Mouse (Mus musculus): ENCODE measurements at regions not wholly inside any gene's neighbourhood (a gene's known extent, or its start where the extent isn't known, plus 50 kb on each side); places are given as distances from the start of the nearest gene placed in this dataset.

DNA sequence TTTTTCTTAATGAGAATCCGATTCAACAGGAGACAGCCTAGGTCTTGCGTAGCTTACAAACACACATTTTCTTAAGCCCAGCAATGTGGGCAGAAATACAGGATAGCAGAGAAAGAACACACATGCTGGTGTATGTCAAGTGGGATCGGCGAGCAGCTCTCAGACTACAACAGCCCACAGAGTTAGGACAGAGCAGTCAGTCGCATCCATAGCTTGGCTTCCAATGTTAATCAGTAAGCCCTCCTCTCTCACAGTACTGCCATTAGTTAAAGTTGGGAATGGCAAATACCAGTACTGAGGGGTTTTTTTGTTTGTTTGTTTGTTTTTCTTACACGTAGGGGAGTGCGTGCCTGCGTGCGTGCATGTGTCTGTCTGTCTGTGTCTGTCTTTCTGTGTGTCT lies 212.0 kb upstream of the Jarid2 start:
- no peak for DNase-seq

- DNase-seq: no peak
Measured at GRCm38 (mm10) chr13:44518215-44518614, 211.1 kb upstream of the Jarid2 start.

- no peak for DNase-seq
Measured at GRCm38 (mm10) chr13:44523516-44523915, 205.8 kb upstream of the Jarid2 start.

DNA sequence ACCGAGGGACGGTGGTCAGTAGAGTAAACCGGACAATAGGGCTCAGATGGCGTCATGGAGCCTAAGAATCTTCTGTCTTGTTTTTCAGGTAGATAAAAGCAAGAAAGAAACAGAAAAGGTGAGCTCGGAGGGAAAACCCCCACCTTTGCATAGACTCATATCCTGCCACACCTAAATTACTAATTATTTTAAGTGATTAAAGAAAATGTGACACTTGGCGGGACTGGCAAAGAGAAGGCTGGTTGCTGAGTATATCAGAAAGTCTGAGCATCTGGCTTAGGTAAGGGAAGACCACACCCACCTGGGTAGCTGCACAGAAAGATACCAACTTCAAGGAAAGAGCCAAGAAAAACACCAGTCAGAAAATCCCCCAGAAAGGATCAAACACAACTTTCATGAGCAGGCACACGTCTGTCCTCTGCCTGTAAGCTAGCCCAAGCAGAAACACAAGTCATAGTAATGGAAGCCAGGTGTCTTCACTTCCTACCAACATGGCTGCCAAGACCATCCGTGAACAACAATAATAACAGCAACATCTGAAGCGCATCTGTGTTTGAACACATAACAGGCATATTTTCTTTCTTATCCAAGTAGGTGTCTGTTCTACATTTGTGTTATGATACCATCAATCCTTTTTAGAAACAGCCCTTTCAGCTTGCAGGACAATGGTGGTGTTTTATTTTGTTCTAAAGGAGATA lies 198.3 kb upstream of the Jarid2 start:
- DNase-seq: no peak

DNA sequence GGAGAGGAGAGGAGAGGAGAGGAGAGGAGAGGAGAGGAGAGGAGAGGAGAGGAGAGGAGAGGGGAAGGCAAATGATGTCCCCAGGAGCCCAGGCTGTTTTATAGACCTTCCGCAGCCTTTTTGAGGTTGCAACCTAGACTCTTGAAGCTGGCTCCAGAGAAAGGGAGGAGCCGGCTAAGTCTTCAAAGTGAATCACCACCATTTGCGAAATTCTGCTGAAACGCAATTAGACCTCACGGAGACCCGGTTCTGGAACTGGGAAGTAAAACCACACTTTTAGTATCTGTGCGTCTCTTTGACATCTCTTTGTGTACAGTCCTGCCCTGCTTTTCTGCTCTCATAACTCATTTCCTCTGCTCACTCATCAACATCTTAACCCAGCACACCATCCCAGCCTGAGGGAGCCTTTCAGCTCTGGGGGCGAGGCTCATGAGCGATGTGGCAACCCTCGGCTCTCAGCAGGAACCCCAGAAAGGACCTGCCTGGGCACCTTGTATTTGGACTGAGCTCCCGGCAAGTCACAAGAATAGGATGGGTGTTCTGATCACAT lies 196.6 kb upstream of the Jarid2 start:
- DNase-seq: no peak

DNA sequence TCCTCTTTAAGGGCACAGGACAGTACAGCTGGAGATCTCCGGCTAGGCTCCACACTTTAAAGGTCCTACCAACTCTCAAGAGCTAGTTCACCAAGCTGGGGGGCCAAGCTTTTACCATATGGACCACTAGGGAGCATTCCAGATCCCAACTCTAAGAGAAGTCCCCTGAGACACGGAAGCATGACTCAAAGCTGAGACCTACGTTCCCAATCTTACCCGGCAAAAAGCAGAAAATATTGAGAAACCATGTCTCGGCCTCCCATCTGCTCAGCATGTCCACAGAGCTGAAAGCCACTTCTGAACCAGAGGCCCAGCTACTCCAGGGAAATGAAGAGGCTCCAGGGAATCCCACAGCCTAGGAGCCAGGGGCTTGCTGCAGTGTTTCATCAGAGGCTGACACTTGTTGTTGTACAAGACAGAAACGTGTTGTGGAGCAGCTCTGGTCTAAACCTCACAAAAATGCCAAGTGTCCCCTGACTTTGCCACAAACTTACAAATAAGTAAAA lies 194.6 kb upstream of the Jarid2 start:
- DNase-seq: no peak

DNA sequence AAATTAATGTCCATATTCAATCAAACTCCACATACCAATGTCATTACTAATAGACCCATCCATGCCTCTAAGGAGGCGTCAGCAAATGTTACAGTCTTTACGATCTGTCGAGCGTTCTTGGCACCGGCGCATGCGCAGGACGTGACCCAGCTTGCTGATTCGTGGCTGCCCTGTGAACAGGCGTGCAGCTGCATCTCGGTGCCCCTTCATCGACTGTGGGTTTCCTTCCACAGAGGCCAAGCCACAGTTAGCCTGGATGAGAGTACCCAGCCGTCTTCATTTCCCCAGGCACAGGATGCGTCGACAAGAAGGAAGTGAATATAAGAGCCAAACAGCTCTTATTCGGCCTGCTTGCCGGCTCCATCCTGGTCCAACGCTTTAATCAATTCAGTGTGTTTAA lies 193.8 kb upstream of the Jarid2 start:
- DNase-seq: no peak

DNA sequence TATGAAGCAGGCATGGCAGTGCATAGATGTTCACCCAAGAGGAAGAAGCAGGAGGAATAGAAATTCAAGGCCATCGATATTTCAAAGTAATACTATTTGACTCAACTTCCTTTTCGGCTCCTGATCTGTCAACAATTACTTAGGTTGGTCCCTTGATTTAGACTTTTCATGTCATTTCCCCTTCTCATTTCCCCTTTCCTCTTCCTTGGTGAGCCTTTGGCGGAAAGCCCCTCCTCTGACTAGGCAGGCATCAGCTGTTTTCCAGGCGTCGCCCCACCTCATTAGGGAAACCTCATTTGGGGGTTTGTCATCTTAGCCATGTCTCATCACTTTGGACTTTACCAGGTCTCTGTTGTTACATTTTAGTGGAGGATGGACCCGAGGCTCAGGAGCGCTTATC lies 191.0 kb upstream of the Jarid2 start:
- DNase-seq: no peak

DNA sequence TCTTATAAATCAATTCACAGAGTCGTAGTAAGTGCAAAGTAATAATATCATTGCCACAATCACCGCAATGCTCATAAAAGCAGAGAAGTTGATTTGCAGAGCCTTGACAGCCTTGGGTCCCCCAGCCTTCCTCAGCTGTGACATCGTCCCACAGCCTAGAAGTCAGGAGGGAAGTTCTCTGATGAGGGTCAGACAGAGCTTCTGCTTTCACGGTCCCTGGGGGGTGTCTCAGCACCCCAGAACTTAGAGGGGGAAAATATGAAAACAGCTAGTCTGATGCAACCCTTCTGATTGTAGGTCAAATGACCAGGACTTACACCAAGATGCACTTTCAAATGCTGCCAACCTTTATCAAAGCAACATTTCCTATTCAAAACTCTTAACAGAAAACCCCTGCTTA lies 188.9 kb upstream of the Jarid2 start:
- no peak for DNase-seq

- peak; percentile 20 to 75 for DNase-seq
Measured at GRCm38 (mm10) chr13:44541243-44541653, 188.0 kb upstream of the Jarid2 start.

DNA sequence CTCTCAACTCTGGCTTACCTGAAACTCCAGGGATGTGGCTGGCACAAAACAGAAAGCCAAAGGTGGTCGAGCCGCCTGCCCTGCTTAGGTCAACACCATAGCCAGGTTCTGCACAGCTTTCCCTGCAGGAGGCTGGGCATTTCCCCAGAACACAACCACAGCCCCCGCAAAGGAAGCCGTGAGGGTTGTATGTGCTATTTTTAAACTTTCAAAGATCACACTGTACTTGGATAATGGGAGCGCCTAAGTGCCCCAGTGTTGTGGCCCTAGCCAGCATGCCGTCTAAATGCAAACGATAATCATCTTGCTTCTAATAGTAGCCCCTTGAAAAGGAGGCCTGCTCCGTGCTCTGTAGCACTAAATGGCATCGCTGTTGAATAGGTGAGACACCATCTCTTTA lies 184.5 kb upstream of the Jarid2 start:
- DNase-seq: no peak

DNA sequence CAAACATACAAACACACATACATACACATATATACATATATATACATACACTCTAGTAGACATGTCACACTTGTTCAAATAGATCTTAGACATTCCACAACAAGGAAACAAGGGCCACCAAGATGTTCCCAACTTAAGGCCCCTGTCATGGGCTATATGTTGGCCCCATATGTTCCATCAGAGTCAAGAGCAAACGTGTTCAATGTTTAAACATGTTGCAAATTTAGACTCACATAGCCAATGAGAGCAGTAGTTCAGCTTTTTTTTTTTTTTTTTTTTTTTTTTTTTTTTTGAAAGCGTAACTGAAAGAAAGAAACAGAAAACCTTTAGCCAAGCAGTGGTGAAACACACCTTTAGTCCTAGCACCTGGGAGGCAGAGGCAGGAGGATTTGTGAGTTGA lies 183.0 kb upstream of the Jarid2 start:
- DNase-seq: no peak

DNA sequence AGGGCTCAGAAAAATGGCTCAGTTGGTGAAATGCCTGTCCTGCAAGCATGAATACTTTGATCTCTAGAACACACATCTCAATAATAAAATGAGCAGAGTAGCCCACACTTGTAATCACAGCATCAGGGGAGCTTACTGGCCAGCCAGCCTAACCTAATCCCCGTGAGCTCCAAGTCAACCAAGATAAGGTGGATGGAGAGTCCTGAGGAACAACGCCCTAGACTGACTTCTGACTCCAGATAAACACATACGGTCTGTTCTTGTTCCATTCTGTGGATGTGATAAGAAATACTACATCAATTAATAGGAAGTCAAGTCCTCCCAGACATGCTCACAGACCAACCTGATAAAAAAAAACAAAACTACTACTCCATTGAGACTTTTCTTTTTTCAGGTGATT lies 180.4 kb upstream of the Jarid2 start:
- DNase-seq: no peak

- DNase-seq: no peak
Measured at GRCm38 (mm10) chr13:44553363-44553762, 175.9 kb upstream of the Jarid2 start.

DNA sequence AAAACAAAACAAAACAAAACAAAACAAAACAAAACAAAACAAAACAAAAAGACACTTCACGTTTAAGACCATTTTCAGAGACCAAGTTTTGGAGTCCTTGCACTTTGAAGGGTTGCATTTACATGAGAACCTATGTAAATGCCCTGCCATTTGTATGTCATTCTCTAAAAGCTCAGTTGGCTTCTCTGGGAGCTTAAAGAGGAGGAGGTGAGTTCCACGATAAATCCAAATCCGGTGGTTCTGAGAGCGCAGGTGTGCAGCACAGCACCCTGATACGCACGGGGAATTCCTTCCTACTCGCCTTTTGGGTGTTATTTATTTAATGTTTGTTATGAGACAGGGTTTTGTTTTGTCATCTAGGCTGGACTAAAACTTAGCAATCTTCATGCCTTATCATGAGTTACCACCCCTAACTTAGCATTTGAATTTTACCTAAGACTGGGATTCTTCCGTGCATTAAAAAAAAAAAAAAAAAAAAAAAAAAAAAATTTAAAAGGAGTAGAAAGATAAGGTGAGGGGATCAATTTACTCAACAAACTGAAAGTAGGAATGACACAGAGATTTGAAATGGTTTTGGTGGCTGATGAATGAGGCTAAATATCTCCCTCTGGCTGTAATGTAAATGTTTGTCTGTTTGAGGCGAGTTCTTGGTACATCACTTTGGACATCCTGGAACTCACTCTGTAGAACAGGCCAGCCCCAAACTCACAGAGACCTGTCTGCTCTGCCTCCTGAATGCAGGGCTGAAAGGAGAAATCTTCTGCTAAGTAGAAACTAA lies 174.4 kb upstream of the Jarid2 start:
- DNase-seq: no peak

DNA sequence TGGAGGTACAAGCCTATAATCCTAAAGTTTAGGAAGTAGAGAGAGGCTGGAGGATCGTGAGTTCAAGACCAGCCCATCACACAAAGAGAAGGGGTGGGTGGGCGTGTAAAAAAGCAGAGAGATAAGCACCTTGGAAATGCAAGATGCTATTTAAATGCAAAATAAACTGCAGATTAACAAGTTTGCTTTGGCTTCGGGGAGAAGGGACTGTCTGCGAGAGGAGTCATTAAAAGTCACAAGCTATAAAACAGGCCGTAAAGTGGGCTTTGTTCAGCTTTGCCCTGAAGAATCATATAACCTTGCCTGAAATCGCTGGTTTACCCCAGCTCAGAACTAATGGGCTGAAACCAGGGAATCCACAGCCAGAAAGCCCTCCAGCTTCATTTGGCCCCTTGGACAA lies 173.3 kb upstream of the Jarid2 start:
- DNase-seq: no peak

- DNase-seq: no peak
Measured at GRCm38 (mm10) chr13:44558051-44558450, 171.2 kb upstream of the Jarid2 start.

- no peak for DNase-seq
Measured at GRCm38 (mm10) chr13:44558491-44559177, 170.6 kb upstream of the Jarid2 start.

- DNase-seq: no peak
Measured at GRCm38 (mm10) chr13:44559178-44559565, 170.1 kb upstream of the Jarid2 start.

DNA sequence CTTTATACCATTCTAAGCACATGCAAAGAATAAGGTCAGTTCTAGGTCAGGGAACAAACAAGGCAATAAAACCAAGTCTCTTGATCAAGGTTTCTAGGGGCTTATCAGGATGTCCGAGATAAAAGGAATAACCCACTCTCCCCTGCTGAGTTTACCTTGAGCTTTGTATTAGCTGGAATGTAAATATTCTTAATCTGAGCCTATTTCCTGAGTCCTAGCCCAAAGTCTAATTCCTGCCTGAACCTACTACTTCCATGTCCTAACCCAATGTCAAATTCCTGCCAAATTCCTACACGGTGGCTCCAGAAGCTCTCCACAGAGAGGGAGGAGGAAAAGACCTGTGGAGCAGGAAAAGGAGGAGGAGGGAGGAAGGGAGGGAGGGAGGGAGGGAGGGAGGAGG lies 169.6 kb upstream of the Jarid2 start:
- DNase-seq: no peak

GRCm38 (mm10) chr13:44564705-44565104 lies 164.6 kb upstream of the Jarid2 start:
- DNase-seq: no peak

- DNase-seq: no peak
Measured at GRCm38 (mm10) chr13:44567696-44568095, 161.6 kb upstream of the Jarid2 start.

GRCm38 (mm10) chr13:44569241-44569778 lies 160.0 kb upstream of the Jarid2 start:
- no peak for DNase-seq
